Mouse (Mus musculus) right cerebral cortex, postnatal 25 days (tissue): ENCODE measurements around the gene Adora1.
"Not testable (repeated sequence)": the region's sequence is repeated elsewhere in the genome, so short reads cannot be mapped to it uniquely, and the experiment has no call there.

Experiments
- DNase-seq: peaks from one replicate; pipeline ENCODE4 v3.0.0; 2022

Gene Adora1

GRCm38 (mm10) chr1:134235391-134235921 is at the start of gene Adora1:
Gene Adora1, minus strand, starts transcription at chr1:134235431.
- peak; percentile 56 for DNase-seq

- DNase-seq, result no peak
Measured at GRCm38 (mm10) chr1:134283108-134283507, 47.9 kb upstream of the Adora1 start.

GRCm38 (mm10) chr1:134282342-134282741 is 47.1 kb upstream of the Adora1 start:
- DNase-seq, result no peak

GRCm38 (mm10) chr1:134281563-134281962 is 46.3 kb upstream of the Adora1 start:
- DNase-seq, result no peak

GRCm38 (mm10) chr1:134280174-134280573 is 44.9 kb upstream of the Adora1 start:
- no peak for DNase-seq

GRCm38 (mm10) chr1:134276823-134277222 is 41.6 kb upstream of the Adora1 start:
- no peak for DNase-seq

- peak; percentile 38 for DNase-seq
Measured at GRCm38 (mm10) chr1:134275616-134276464, 40.6 kb upstream of the Adora1 start.

GRCm38 (mm10) chr1:134274483-134274920 is 39.3 kb upstream of the Adora1 start:
- no peak for DNase-seq

- peak; percentile 38 for DNase-seq
Measured at GRCm38 (mm10) chr1:134273493-134274395, 38.5 kb upstream of the Adora1 start.

GRCm38 (mm10) chr1:134272754-134273250 is 37.6 kb upstream of the Adora1 start:
- no peak for DNase-seq

GRCm38 (mm10) chr1:134270026-134270425 is 34.8 kb upstream of the Adora1 start:
- no peak for DNase-seq

GRCm38 (mm10) chr1:134265797-134266196 is 30.6 kb upstream of the Adora1 start:
- no peak for DNase-seq

GRCm38 (mm10) chr1:134264341-134264740 is 29.1 kb upstream of the Adora1 start:
- no peak for DNase-seq

GRCm38 (mm10) chr1:134249681-134250080 is 14.4 kb upstream of the Adora1 start:
- DNase-seq, result not testable (repeated sequence)

GRCm38 (mm10) chr1:134246590-134246989 is 11.4 kb upstream of the Adora1 start:
- no peak for DNase-seq

- no peak for DNase-seq
Measured at GRCm38 (mm10) chr1:134245004-134245717, 9.9 kb upstream of the Adora1 start.

- DNase-seq, result peak; percentile 86
Measured at GRCm38 (mm10) chr1:134243948-134244914, 9.0 kb upstream of the Adora1 start.

- DNase-seq, result no peak
Measured at GRCm38 (mm10) chr1:134243505-134243904, 8.3 kb upstream of the Adora1 start.

- no peak for DNase-seq
Measured at GRCm38 (mm10) chr1:134242286-134242685, 7.1 kb upstream of the Adora1 start.

- DNase-seq, result no peak
Measured at GRCm38 (mm10) chr1:134241298-134241697, 6.1 kb upstream of the Adora1 start.

- DNase-seq, result no peak
Measured at GRCm38 (mm10) chr1:134240701-134241100, 5.5 kb upstream of the Adora1 start.
